Mouse (Mus musculus): ENCODE results near the gene Krt80. TPM values are rescaled to one million over a fixed set of nuclear protein-coding genes. Genes with fewer than 3 reads are reported as not detected.

Gene Krt80
- polyA plus RNA-seq, 1 experiment from 2014 or later, result 0.10 TPM

- Histone ChIP-seq H3K4me1 (ENCODE audit: control insufficient read depth, insufficient read depth, low read length) (no peaks in the 10 kb centered on the region), H3K4me3 (ENCODE audit: low read depth, low read length) (no peak overlapping the region), H3K4me2 (ENCODE audit: low read length) (no peak overlapping the region), H3K27me3 (ENCODE audit: control insufficient read depth, insufficient read depth, low read depth, low read length) (no peaks in the 10 kb centered on the region), H3K9me3 (replicated peaks; ENCODE audit: control insufficient read depth, low read length, poor library complexity, severe bottlenecking) (no peaks in the 10 kb centered on the region), H3K9ac (ENCODE audit: low read depth, low read length) (no peak overlapping the region), H3K36me3 (ENCODE audit: control insufficient read depth, insufficient read depth, low read length) (no peaks in the 10 kb centered on the region), H3K27ac (ENCODE audit: low read length) (no peak overlapping the region)
- no peak for ATAC-seq
- WGBS, result 84% methylated on average over 3 of the region's 3 CpGs
These were observed 27.0 kb upstream of the Krt80 start for GRCm38 (mm10) chr15:101396921-101397320.

- no peaks in the 10 kb centered on the region for H3K27me3 ChIP-seq (ENCODE audit: control insufficient read depth, insufficient read depth, low read depth, low read length)
- H3K9ac ChIP-seq (ENCODE audit: low read depth, low read length), result no peak overlapping the region
- no peak overlapping the region for H3K4me3 ChIP-seq (ENCODE audit: low read depth, low read length)
- H3K27ac ChIP-seq (ENCODE audit: low read length), result no peak overlapping the region
- WGBS, result 74% methylated on average over 7 of the region's 7 CpGs
- H3K36me3 ChIP-seq (ENCODE audit: control insufficient read depth, insufficient read depth, low read length), result no peaks in the 10 kb centered on the region
- no peak overlapping the region for H3K4me2 ChIP-seq (ENCODE audit: low read length)
- H3K9me3 ChIP-seq (replicated peaks; ENCODE audit: control insufficient read depth, low read length, poor library complexity, severe bottlenecking), result no peaks in the 10 kb centered on the region
- no peaks in the 10 kb centered on the region for H3K4me1 ChIP-seq (ENCODE audit: control insufficient read depth, insufficient read depth, low read length)
- ATAC-seq, result no peak
These were observed 26.5 kb upstream of the Krt80 start for GRCm38 (mm10) chr15:101396466-101396865.

- ATAC-seq, result no peak
- H3K27ac ChIP-seq (ENCODE audit: low read length), result no peak overlapping the region
- H3K4me2 ChIP-seq (ENCODE audit: low read length), result no peak overlapping the region
- H3K9ac ChIP-seq (ENCODE audit: low read depth, low read length), result no peak overlapping the region
- no peaks in the 10 kb centered on the region for H3K36me3 ChIP-seq (ENCODE audit: control insufficient read depth, insufficient read depth, low read length)
- no peaks in the 10 kb centered on the region for H3K4me1 ChIP-seq (ENCODE audit: control insufficient read depth, insufficient read depth, low read length)
- H3K9me3 ChIP-seq (replicated peaks; ENCODE audit: control insufficient read depth, low read length, poor library complexity, severe bottlenecking), result no peaks in the 10 kb centered on the region
- H3K4me3 ChIP-seq (ENCODE audit: low read depth, low read length), result no peak overlapping the region
- no peaks in the 10 kb centered on the region for H3K27me3 ChIP-seq (ENCODE audit: control insufficient read depth, insufficient read depth, low read depth, low read length)
- 67% methylated on average over 7 of the region's 7 CpGs for WGBS
These were observed 24.9 kb upstream of the Krt80 start for GRCm38 (mm10) chr15:101394908-101395307.

DNA sequence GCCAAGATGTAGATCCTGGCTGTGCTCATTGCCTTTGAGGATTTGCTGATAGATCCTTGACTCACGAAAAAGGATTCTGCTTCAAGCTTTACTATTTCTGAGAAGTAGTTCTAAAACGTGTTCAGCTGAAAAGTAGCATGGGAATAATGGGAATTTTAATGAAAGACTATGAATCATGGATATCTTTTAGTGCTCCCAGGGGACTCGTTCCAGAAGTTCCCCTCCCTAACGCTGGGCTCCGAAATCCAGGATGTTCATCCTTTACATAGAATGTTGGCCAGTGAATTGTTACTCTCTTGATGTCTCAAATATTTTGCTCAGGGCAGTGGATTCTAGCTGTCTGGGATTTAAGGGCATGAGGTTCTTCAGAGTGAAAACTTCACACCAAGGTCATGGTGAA is 22.3 kb upstream of the Krt80 start:
- Histone ChIP-seq H3K4me1 (ENCODE audit: control insufficient read depth, insufficient read depth, low read length) (no peaks in the 10 kb centered on the region), H3K36me3 (ENCODE audit: control insufficient read depth, insufficient read depth, low read length) (no peaks in the 10 kb centered on the region), H3K4me2 (ENCODE audit: low read length) (no peak overlapping the region), H3K27ac (ENCODE audit: low read length) (no peak overlapping the region), H3K9me3 (replicated peaks; ENCODE audit: control insufficient read depth, low read length, poor library complexity, severe bottlenecking) (no peaks in the 10 kb centered on the region), H3K9ac (ENCODE audit: low read depth, low read length) (no peak overlapping the region), H3K27me3 (ENCODE audit: control insufficient read depth, insufficient read depth, low read depth, low read length) (no peaks in the 10 kb centered on the region), H3K4me3 (ENCODE audit: low read depth, low read length) (no peak overlapping the region)
- WGBS, result 80% methylated on average over 5 of the region's 5 CpGs
- no peak for ATAC-seq

- no peaks in the 10 kb centered on the region for H3K9me3 ChIP-seq (replicated peaks; ENCODE audit: control insufficient read depth, low read length, poor library complexity, severe bottlenecking)
- no peak overlapping the region for H3K9ac ChIP-seq (ENCODE audit: low read depth, low read length)
- H3K27me3 ChIP-seq (ENCODE audit: control insufficient read depth, insufficient read depth, low read depth, low read length), result no peaks in the 10 kb centered on the region
- H3K4me2 ChIP-seq (ENCODE audit: low read length), result no peak overlapping the region
- 92% methylated on average over 5 of the region's 5 CpGs for WGBS
- no peak overlapping the region for H3K4me3 ChIP-seq (ENCODE audit: low read depth, low read length)
- no peak overlapping the region for H3K27ac ChIP-seq (ENCODE audit: low read length)
- no peak for ATAC-seq
- no peaks in the 10 kb centered on the region for H3K4me1 ChIP-seq (ENCODE audit: control insufficient read depth, insufficient read depth, low read length)
- H3K36me3 ChIP-seq (ENCODE audit: control insufficient read depth, insufficient read depth, low read length), result no peaks in the 10 kb centered on the region
These were observed 20.2 kb upstream of the Krt80 start for GRCm38 (mm10) chr15:101390203-101390602.

GRCm38 (mm10) chr15:101388034-101388541 is 18.1 kb upstream of the Krt80 start:
- Histone ChIP-seq H3K9me3 (replicated peaks; ENCODE audit: control insufficient read depth, low read length, poor library complexity, severe bottlenecking) (no peaks in the 10 kb centered on the region), H3K4me3 (ENCODE audit: low read depth, low read length) (no peak overlapping the region), H3K27ac (ENCODE audit: low read length) (no peak overlapping the region), H3K4me2 (ENCODE audit: low read length) (no peak overlapping the region), H3K36me3 (ENCODE audit: control insufficient read depth, insufficient read depth, low read length) (no peaks in the 10 kb centered on the region), H3K27me3 (ENCODE audit: control insufficient read depth, insufficient read depth, low read depth, low read length) (no peaks in the 10 kb centered on the region), H3K4me1 (ENCODE audit: control insufficient read depth, insufficient read depth, low read length) (no peaks in the 10 kb centered on the region), H3K9ac (ENCODE audit: low read depth, low read length) (no peak overlapping the region)
- 71% methylated on average over 5 of the region's 5 CpGs for WGBS
- no peak for ATAC-seq

GRCm38 (mm10) chr15:101387176-101387575 is 17.2 kb upstream of the Krt80 start:
- no peak overlapping the region for H3K27ac ChIP-seq (ENCODE audit: low read length)
- H3K4me2 ChIP-seq (ENCODE audit: low read length), result no peak overlapping the region
- no peaks in the 10 kb centered on the region for H3K36me3 ChIP-seq (ENCODE audit: control insufficient read depth, insufficient read depth, low read length)
- 60% methylated on average over 3 of the region's 3 CpGs for WGBS
- ATAC-seq, result no peak
- H3K27me3 ChIP-seq (ENCODE audit: control insufficient read depth, insufficient read depth, low read depth, low read length), result no peaks in the 10 kb centered on the region
- no peaks in the 10 kb centered on the region for H3K4me1 ChIP-seq (ENCODE audit: control insufficient read depth, insufficient read depth, low read length)
- no peak overlapping the region for H3K9ac ChIP-seq (ENCODE audit: low read depth, low read length)
- H3K4me3 ChIP-seq (ENCODE audit: low read depth, low read length), result no peak overlapping the region
- H3K9me3 ChIP-seq (replicated peaks; ENCODE audit: control insufficient read depth, low read length, poor library complexity, severe bottlenecking), result no peaks in the 10 kb centered on the region

- H3K4me1 ChIP-seq (ENCODE audit: control insufficient read depth, insufficient read depth, low read length), result no peaks in the 10 kb centered on the region
- no peaks in the 10 kb centered on the region for H3K9me3 ChIP-seq (replicated peaks; ENCODE audit: control insufficient read depth, low read length, poor library complexity, severe bottlenecking)
- H3K4me3 ChIP-seq (ENCODE audit: low read depth, low read length), result no peak overlapping the region
- no peak overlapping the region for H3K4me2 ChIP-seq (ENCODE audit: low read length)
- H3K27me3 ChIP-seq (ENCODE audit: control insufficient read depth, insufficient read depth, low read depth, low read length), result no peaks in the 10 kb centered on the region
- H3K27ac ChIP-seq (ENCODE audit: low read length), result no peak overlapping the region
- no peak for ATAC-seq
- H3K36me3 ChIP-seq (ENCODE audit: control insufficient read depth, insufficient read depth, low read length), result no peaks in the 10 kb centered on the region
- 87% methylated on average over 6 of the region's 6 CpGs for WGBS
- H3K9ac ChIP-seq (ENCODE audit: low read depth, low read length), result no peak overlapping the region
These were observed 15.1 kb upstream of the Krt80 start for GRCm38 (mm10) chr15:101385064-101385463.

GRCm38 (mm10) chr15:101384610-101385009 is 14.6 kb upstream of the Krt80 start:
- no peak overlapping the region for H3K4me3 ChIP-seq (ENCODE audit: low read depth, low read length)
- no peaks in the 10 kb centered on the region for H3K27me3 ChIP-seq (ENCODE audit: control insufficient read depth, insufficient read depth, low read depth, low read length)
- no peaks in the 10 kb centered on the region for H3K36me3 ChIP-seq (ENCODE audit: control insufficient read depth, insufficient read depth, low read length)
- no peak overlapping the region for H3K4me2 ChIP-seq (ENCODE audit: low read length)
- no peaks in the 10 kb centered on the region for H3K9me3 ChIP-seq (replicated peaks; ENCODE audit: control insufficient read depth, low read length, poor library complexity, severe bottlenecking)
- no peak for ATAC-seq
- 83% methylated on average over 7 of the region's 7 CpGs for WGBS
- H3K27ac ChIP-seq (ENCODE audit: low read length), result no peak overlapping the region
- no peaks in the 10 kb centered on the region for H3K4me1 ChIP-seq (ENCODE audit: control insufficient read depth, insufficient read depth, low read length)
- no peak overlapping the region for H3K9ac ChIP-seq (ENCODE audit: low read depth, low read length)

All from midbrain, embryonic 16.5 days (tissue).